ENCODE assay signal across 7 mouse cellular contexts in the genomic region with DNA sequence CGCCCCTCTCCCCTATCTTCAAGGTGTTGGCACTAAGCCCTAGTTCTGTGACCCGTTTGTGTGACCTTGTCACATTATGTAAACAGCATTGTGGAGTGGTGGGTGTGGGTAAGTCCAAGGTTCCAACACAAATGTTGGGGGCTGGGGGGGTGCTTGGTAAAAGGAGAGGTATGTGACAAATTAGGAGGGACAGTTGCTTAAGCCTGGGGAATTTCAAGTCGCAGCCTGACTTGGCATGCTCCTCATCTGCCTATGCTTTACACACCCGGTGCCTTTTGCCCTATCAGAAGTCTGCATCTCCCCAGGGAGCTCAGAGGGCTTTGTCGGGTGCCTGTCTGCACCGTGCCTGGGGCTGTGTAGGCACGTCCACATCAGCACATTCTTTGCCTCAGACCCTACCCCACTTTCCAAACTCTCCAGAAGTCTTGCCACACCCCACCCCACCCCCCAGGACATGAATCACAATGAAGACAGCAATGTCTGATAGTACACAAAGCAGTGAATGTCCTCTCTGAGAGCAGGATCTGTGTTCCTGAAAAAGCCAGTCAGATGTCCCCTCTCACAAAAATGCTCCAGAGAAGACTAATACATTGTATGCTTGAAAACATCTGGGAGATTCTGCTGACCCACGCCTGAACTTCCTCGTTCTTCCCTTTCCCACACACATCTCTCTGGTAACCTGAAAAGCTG.
A peak's percentile ranks its signal among the peaks of the same experiment; 100 is the strongest.
DNase-seq lines count a peak whose midpoint lies in the region; ATAC-seq and TF ChIP-seq lines count a peak whose summit lies in the region.

No protein-coding gene starts in this region.

- H3K27ac ChIP-seq in thymus, adult 2 months (ENCODE audit: control insufficient read depth, insufficient read depth, low read length), result no peak overlapping the region
- H3K27ac ChIP-seq in heart, postnatal 0 days (ENCODE audit: low read depth), result peak overlapping the region; percentile 22; the same call in 1 of the 2 replicates
- H3K27ac ChIP-seq in liver, embryonic 12.5 days, result no peak overlapping the region; the same call in 1 of the 2 replicates

- WGBS in thymus, adult 2 months, result 28% methylated on average over 9 of the region's 9 CpGs
- 10% methylated on average over 9 of the region's 9 CpGs for WGBS in heart, postnatal 0 days
- WGBS in liver, embryonic 12.5 days (ENCODE audit: insufficient replicate concordance), result 14% methylated on average over 9 of the region's 9 CpGs

- no peaks in the 10 kb centered on the region for H3K27me3 ChIP-seq in thymus, adult 2 months (ENCODE audit: control insufficient read depth, insufficient read depth, low read length)
- H3K27me3 ChIP-seq in heart, postnatal 0 days (ENCODE audit: control insufficient read depth, insufficient read depth, low read length), result no peaks in the 10 kb centered on the region
- H3K27me3 ChIP-seq in liver, embryonic 12.5 days (replicated peaks), result peaks cover 31% of the 10 kb centered on the region

- no peaks in the 10 kb centered on the region for H3K4me1 ChIP-seq in thymus, adult 2 months (replicated peaks; ENCODE audit: control insufficient read depth, insufficient read depth, low read length)
- peaks cover 16% of the 10 kb centered on the region for H3K4me1 ChIP-seq in heart, postnatal 0 days (ENCODE audit: control insufficient read depth, insufficient read depth)
- H3K4me1 ChIP-seq in liver, embryonic 12.5 days, result 0 out of 2 replicates have a peak, but pooled peaks cover 8% of the 10 kb centered on the region

- TF ChIP-seq EP300 in heart, postnatal 0 days (IDR thresholded peaks at IDR 0.05; ENCODE audit: low read depth), result no peak

- peak; percentile 80 for ATAC-seq in heart, postnatal 0 days (ENCODE audit: insufficient read depth, low read depth)
- peak; percentile 42; the same call in 1 of the 2 replicates for ATAC-seq in liver, embryonic 12.5 days

- H3K4me2 ChIP-seq in heart, postnatal 0 days (ENCODE audit: low read depth, low read length), result peak overlapping the region; percentile 48
- H3K4me2 ChIP-seq in liver, embryonic 12.5 days, result peak overlapping the region; percentile 23; the same call in 1 of the 2 replicates

- no peaks in the 10 kb centered on the region for H3K36me3 ChIP-seq in thymus, adult 2 months (ENCODE audit: control insufficient read depth, insufficient read depth, low read length)
- H3K36me3 ChIP-seq in heart, postnatal 0 days (replicated peaks; ENCODE audit: control insufficient read depth, insufficient read depth, low read length), result no peaks in the 10 kb centered on the region
- no peaks in the 10 kb centered on the region for H3K36me3 ChIP-seq in liver, embryonic 12.5 days

- H3K9ac ChIP-seq in heart, postnatal 0 days (replicated peaks; ENCODE audit: low read depth, low read length), result peak overlapping the region; percentile 39; the same call in 1 of the 2 replicates
- no peak overlapping the region for H3K9ac ChIP-seq in liver, embryonic 12.5 days

- H3K9me3 ChIP-seq in heart, postnatal 0 days (replicated peaks; ENCODE audit: control insufficient read depth, low read length), result no peaks in the 10 kb centered on the region
- H3K9me3 ChIP-seq in liver, embryonic 12.5 days (replicated peaks), result 0 out of 2 replicates have a peak, but pooled peaks cover 6% of the 10 kb centered on the region

- TF ChIP-seq POLR2A in thymus, adult 2 months (IDR thresholded peaks at IDR 0.05; ENCODE audit: control insufficient read depth, extremely low read depth, insufficient read depth, low read length, poor library complexity), result no peak

- TF ChIP-seq CTCF in thymus, adult 2 months (IDR thresholded peaks at IDR 0.05; ENCODE audit: borderline replicate concordance, control insufficient read depth, extremely low read depth, insufficient read depth, low read length, poor library complexity), result no peak
- TF ChIP-seq CTCF in heart, postnatal 0 days (IDR thresholded peaks at IDR 0.05; ENCODE audit: low read depth), result no peak

- peak; percentile 7 for DNase-seq in thymus, adult 2 months
- no peak for DNase-seq in thymus, adult 18-20 months
- DNase-seq in heart, postnatal 0 days (ENCODE audit: low spot score), result peak; percentile 29
- DNase-seq in yolk sac, embryonic 10.5 days (ENCODE audit: low spot score), result peak; percentile 63
- no peak for DNase-seq in B cell, adult 2 months
- no peak for DNase-seq in gastrocnemius, postnatal 10 days

- no peak overlapping the region for H3K4me3 ChIP-seq in thymus, adult 2 months (ENCODE audit: control insufficient read depth, insufficient read depth, low read length)
- no peak overlapping the region for H3K4me3 ChIP-seq in heart, postnatal 0 days (ENCODE audit: low read depth, low read length)
- no peak overlapping the region for H3K4me3 ChIP-seq in liver, embryonic 12.5 days

Comparison
In these comparisons a context has a peak if more than half of its experiments do, and no peak if none do; other contexts are left out.
1. DNase-seq: peak in thymus, adult 2 months (single experiment), heart, postnatal 0 days (single experiment) and yolk sac, embryonic 10.5 days (single experiment); none in thymus, adult 18-20 months (0 of 2), B cell, adult 2 months (0 of 2) and gastrocnemius, postnatal 10 days (single experiment).